Mouse (Mus musculus) liver, embryonic 15.5 days (tissue): ENCODE data around the gene Mthfd2. TPM values are rescaled to one million over a fixed set of nuclear protein-coding genes. Genes with fewer than 3 reads are reported as not detected.

Experiments used
- ATAC-seq: fragments of 200-750 bp; cut with Nextera tagmentation; 2 replicates; pipeline ENCODE4 v1.8.0; 2017; ENCODE audit warnings: moderate number of reproducible peaks, mild to moderate bottlenecking, moderate library complexity; ENCODE audit not compliant: insufficient read depth
- H3K27ac ChIP-seq: fragments of 300-500 bp; sonication (generic); replicated peaks from 2 replicates; pipeline ENCODE4 v1.5.1; 2015; ENCODE audit warnings: mild to moderate bottlenecking, inconsistent platforms
- H3K27me3 ChIP-seq: fragments of 300-500 bp; sonication (generic); 2 replicates; pipeline ENCODE4 v1.6.1; 2015; ENCODE audit warnings: mild to moderate bottlenecking, inconsistent platforms
- H3K36me3 ChIP-seq: fragments of 300-500 bp; sonication (generic); replicated peaks from 2 replicates; pipeline ENCODE4 v1.6.1; 2015; ENCODE audit warnings: moderate library complexity, mild to moderate bottlenecking, inconsistent platforms
- H3K4me1 ChIP-seq: fragments of 300-500 bp; sonication (generic); replicated peaks from 2 replicates; pipeline ENCODE4 v1.6.1; 2015; ENCODE audit warnings: inconsistent platforms
- H3K4me2 ChIP-seq: fragments of 300-500 bp; sonication (generic); 2 replicates; pipeline ENCODE4 v1.6.1; 2015; ENCODE audit warnings: moderate library complexity, mild to moderate bottlenecking, inconsistent platforms
- H3K4me3 ChIP-seq: fragments of 300-500 bp; sonication (generic); replicated peaks from 2 replicates; pipeline ENCODE4 v1.5.1; 2015; ENCODE audit warnings: mild to moderate bottlenecking, inconsistent platforms
- H3K9ac ChIP-seq: fragments of 300-500 bp; sonication (generic); 2 replicates; pipeline ENCODE4 v1.6.1; 2015; ENCODE audit warnings: moderate library complexity, mild to moderate bottlenecking, inconsistent platforms
- H3K9me3 ChIP-seq: fragments of 300-500 bp; sonication (generic); replicated peaks from 2 replicates; pipeline ENCODE4 v1.6.1; 2016; ENCODE audit warnings: inconsistent platforms
- WGBS: fragments of 180-500 bp; shearing (Covaris S2); methylation state at CpG from one replicate; pipeline ENCODE4 v1.1.7; 2015; ENCODE audit warnings: mixed read lengths; ENCODE audit not compliant: insufficient replicate concordance; 5-methylcytosine and 5-hydroxymethylcytosine counted together
- polyA plus RNA-seq: library from polyadenylated mRNA; unstranded; fragments of >200 nt; fragmentation: Nextera tagmentation; extraction: Ambion mirVana; gene quantifications from 2 replicates; pipeline ENCODE4 v1.2.1, GENCODE M21; 2015

Gene Mthfd2
- polyA plus RNA-seq, 1 experiment from 2014 or later: 67.8 TPM

GRCm38 (mm10) chr6:83311206-83311605, 14.5 kb downstream of the Mthfd2 start:
- Histone ChIP-seq H3K9me3 (no peaks in the 10 kb centered on the region), H3K9ac (no peak overlapping the region), H3K4me3 (no peak overlapping the region), H3K4me2 (0 out of 2 replicates have a peak overlapping the region, but pooled peaks have one; percentile 2), H3K27ac (no peak overlapping the region), H3K36me3 (peaks cover 73% of the 10 kb centered on the region), H3K27me3 (no peaks in the 10 kb centered on the region), H3K4me1 (peaks cover 54% of the 10 kb centered on the region)
- no peak for ATAC-seq
- WGBS: 62% methylated on average over 11 of the region's 11 CpGs

DNA sequence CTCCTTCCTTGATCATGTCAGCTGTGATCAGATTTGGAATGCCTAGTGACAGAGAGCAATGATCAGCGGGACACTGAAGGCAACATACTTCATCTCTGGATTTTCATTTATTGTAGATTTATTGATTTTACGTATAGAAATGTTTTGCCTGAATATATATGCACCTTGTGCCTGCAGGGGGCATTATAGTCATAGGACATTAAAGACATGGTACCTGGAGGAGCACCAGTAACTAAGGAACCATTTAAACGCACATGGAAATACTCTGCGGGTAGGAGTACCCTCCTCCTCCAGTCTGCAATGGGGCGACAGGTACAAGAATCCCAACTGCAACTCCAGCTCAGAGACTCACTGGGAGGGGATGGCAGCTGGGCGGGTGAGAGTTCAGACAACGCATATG, 16.7 kb downstream of the Mthfd2 start:
- WGBS: 87% methylated on average over 7 of the region's 7 CpGs

DNA sequence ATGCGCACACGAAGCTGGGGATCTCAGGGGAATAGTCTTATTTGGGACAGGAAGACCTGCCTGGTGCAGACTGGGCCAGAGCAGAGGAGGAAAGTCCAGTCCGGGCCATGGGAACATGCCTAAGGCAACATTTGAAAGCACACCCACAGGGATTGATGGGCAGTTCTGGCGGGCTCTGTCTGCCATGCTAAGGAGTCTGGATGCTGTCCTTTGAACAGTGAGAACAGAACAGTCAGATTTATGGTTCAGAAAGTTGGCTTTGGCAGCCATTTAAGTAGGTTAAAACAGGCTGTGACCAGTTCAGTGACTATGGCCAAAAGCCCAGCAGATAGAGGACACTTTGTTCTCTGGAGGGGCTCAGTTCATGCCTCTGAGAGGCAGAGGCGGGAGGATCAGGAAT, 23.4 kb downstream of the Mthfd2 start:
- peaks cover 3% of the 10 kb centered on the region; the same call in 1 of the 2 replicates for H3K27me3 ChIP-seq
- no peak overlapping the region for H3K9ac ChIP-seq
- no peak overlapping the region for H3K27ac ChIP-seq
- no peak for ATAC-seq
- H3K36me3 ChIP-seq: peaks cover 36% of the 10 kb centered on the region
- WGBS: 79% methylated on average over 5 of the region's 5 CpGs
- H3K9me3 ChIP-seq: no peaks in the 10 kb centered on the region
- H3K4me3 ChIP-seq: no peak overlapping the region
- no peaks in the 10 kb centered on the region for H3K4me1 ChIP-seq
- H3K4me2 ChIP-seq: no peak overlapping the region

More for the DNA sequence above, 16.7 kb downstream of the Mthfd2 start:
- H3K4me2 ChIP-seq: no peak overlapping the region
- no peaks in the 10 kb centered on the region for H3K9me3 ChIP-seq
- no peak overlapping the region for H3K9ac ChIP-seq
- no peak overlapping the region for H3K27ac ChIP-seq
- H3K36me3 ChIP-seq: peaks cover 95% of the 10 kb centered on the region
- no peaks in the 10 kb centered on the region for H3K27me3 ChIP-seq
- no peak for ATAC-seq
- H3K4me1 ChIP-seq: peaks cover 34% of the 10 kb centered on the region
- H3K4me3 ChIP-seq: no peak overlapping the region

GRCm38 (mm10) chr6:83301294-83301693, 24.4 kb downstream of the Mthfd2 start:
- H3K27me3 ChIP-seq: peaks cover 3% of the 10 kb centered on the region; the same call in 1 of the 2 replicates
- no peaks in the 10 kb centered on the region for H3K4me1 ChIP-seq
- no peaks in the 10 kb centered on the region for H3K9me3 ChIP-seq
- no peak overlapping the region for H3K4me2 ChIP-seq
- H3K9ac ChIP-seq: no peak overlapping the region
- no peak for ATAC-seq
- peaks cover 26% of the 10 kb centered on the region for H3K36me3 ChIP-seq
- no peak overlapping the region for H3K27ac ChIP-seq
- 79% methylated on average over 2 of the region's 2 CpGs for WGBS
- no peak overlapping the region for H3K4me3 ChIP-seq

DNA sequence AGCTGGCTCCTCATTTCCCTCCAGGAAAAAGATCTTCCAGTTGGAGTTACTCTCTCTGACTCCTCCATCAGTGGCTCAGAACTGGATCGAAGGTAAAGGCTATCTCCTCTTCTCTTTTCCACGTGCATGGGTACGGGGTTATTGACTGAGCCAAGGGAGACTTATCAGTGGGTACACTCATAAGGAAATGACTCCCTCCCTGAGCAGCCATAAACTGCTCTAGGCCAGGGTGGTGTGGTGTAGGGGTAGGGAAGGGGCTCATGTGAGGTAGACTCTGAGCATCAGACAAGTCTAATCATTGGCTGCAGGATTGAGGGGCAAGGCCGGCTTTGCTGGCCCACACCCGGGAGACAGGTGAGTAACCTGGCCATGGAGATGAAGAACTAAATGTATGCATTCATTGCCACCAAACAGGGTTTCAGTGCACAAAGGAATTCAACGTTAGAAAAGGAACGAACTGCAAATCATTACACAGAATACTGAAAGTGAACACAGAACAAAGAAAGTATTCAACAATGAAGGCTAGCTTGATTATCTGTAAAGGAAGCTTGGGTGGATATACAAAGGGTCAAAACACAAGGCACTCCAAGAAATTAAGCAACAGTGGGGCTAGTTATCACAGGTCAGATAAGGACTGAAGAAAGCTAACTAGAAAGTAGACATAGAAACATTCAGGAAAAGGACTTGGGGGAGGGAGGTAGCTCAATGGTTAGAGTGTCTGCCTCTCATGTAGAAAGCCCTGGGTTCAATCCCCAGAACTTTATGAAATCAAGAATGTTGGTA, 25.1 kb downstream of the Mthfd2 start:
- peaks cover 20% of the 10 kb centered on the region for H3K36me3 ChIP-seq
- no peak overlapping the region for H3K27ac ChIP-seq
- H3K4me3 ChIP-seq: no peak overlapping the region
- H3K9ac ChIP-seq: no peak overlapping the region
- H3K9me3 ChIP-seq: no peaks in the 10 kb centered on the region
- H3K4me2 ChIP-seq: no peak overlapping the region
- WGBS: 59% methylated on average over 7 of the region's 7 CpGs
- no peaks in the 10 kb centered on the region for H3K4me1 ChIP-seq
- ATAC-seq: no peak
- peaks cover 3% of the 10 kb centered on the region; the same call in 1 of the 2 replicates for H3K27me3 ChIP-seq

GRCm38 (mm10) chr6:83280256-83280955, 45.3 kb downstream of the Mthfd2 start:
- Histone ChIP-seq H3K9ac (no peak overlapping the region), H3K4me3 (no peak overlapping the region), H3K27ac (no peak overlapping the region), H3K36me3 (no peaks in the 10 kb centered on the region), H3K9me3 (0 out of 2 replicates have a peak, but pooled peaks cover 2% of the 10 kb centered on the region), H3K27me3 (peaks cover 27% of the 10 kb centered on the region), H3K4me1 (no peaks in the 10 kb centered on the region), H3K4me2 (no peak overlapping the region)
- no peak for ATAC-seq
- 73% methylated on average over 8 of the region's 8 CpGs for WGBS

- Histone ChIP-seq H3K4me3 (no peak overlapping the region), H3K9ac (no peak overlapping the region), H3K27ac (no peak overlapping the region), H3K4me1 (no peaks in the 10 kb centered on the region), H3K4me2 (no peak overlapping the region), H3K27me3 (peaks cover 28% of the 10 kb centered on the region), H3K36me3 (no peaks in the 10 kb centered on the region), H3K9me3 (0 out of 2 replicates have a peak, but pooled peaks cover 2% of the 10 kb centered on the region)
- WGBS: 14% methylated on average over 2 of the region's 2 CpGs
- ATAC-seq: no peak
Observed at GRCm38 (mm10) chr6:83278881-83279280, 46.8 kb downstream of the Mthfd2 start.

DNA sequence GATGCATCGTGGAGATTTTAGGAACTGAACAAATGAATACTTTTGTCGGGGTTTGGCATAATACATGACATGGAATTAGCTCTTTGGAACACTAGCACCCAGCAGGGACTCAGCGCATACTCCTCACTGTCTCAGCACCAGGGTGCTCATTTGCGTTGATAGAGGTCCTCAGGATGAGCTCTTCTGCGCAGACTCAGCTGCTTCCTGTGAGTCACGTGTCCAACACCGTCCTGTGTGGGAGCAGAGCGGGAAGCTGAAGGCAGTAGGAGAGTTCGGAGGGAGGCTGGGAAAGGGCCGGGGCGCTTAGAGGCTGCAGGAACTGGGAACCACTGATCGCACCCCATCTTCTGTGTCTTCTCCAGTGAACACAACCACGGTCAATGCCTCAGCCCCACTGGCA, 48.6 kb downstream of the Mthfd2 start:
- Histone ChIP-seq H3K9ac (no peak overlapping the region), H3K36me3 (no peaks in the 10 kb centered on the region), H3K4me3 (no peak overlapping the region), H3K27ac (no peak overlapping the region), H3K9me3 (0 out of 2 replicates have a peak, but pooled peaks cover 2% of the 10 kb centered on the region), H3K27me3 (peaks cover 31% of the 10 kb centered on the region), H3K4me2 (no peak overlapping the region), H3K4me1 (no peaks in the 10 kb centered on the region)
- no peak for ATAC-seq
- WGBS: 55% methylated on average over 13 of the region's 13 CpGs

GRCm38 (mm10) chr6:83273733-83274132, 52.0 kb downstream of the Mthfd2 start:
- Histone ChIP-seq H3K4me1 (peaks cover under 1% of the 10 kb centered on the region; the same call in 1 of the 2 replicates), H3K4me3 (no peak overlapping the region), H3K36me3 (no peaks in the 10 kb centered on the region), H3K9me3 (no peaks in the 10 kb centered on the region), H3K9ac (no peak overlapping the region), H3K27me3 (peaks cover 51% of the 10 kb centered on the region), H3K4me2 (no peak overlapping the region), H3K27ac (no peak overlapping the region)
- ATAC-seq: no peak
- WGBS: 33% methylated on average over 11 of the region's 11 CpGs

GRCm38 (mm10) chr6:83268144-83269010, 57.3 kb downstream of the Mthfd2 start:
- H3K9ac ChIP-seq: peak overlapping the region; percentile 43; the same call in 1 of the 2 replicates
- H3K27ac ChIP-seq: no peak overlapping the region
- ATAC-seq: peak; percentile 62; the same call in 1 of the 2 replicates
- H3K4me2 ChIP-seq: peak overlapping the region; percentile 70
- WGBS: 3% methylated on average over 27 of the region's 28 CpGs
- no peaks in the 10 kb centered on the region for H3K36me3 ChIP-seq
- H3K9me3 ChIP-seq: no peaks in the 10 kb centered on the region
- peaks cover 44% of the 10 kb centered on the region for H3K27me3 ChIP-seq
- H3K4me1 ChIP-seq: peaks cover 8% of the 10 kb centered on the region; the same call in 1 of the 2 replicates
- H3K4me3 ChIP-seq: peak overlapping the region; percentile 60
